Mouse (Mus musculus) T-cell, adult 66 days (primary cell): Measurements from ENCODE around the gene 4930564D02Rik. TPM values are rescaled to one million over a fixed set of nuclear protein-coding genes. Genes with fewer than 3 reads are reported as not detected.

Experiments
- total RNA-seq, 2 experiments: library from RNA; stranded (reverse); gene quantifications; 3 replicates in 1 of 2; 4 replicates in 1 of 2; pipeline ENCODE4 v1.2.4; 2023

Gene 4930564D02Rik
- not detected for total RNA-seq

DNA sequence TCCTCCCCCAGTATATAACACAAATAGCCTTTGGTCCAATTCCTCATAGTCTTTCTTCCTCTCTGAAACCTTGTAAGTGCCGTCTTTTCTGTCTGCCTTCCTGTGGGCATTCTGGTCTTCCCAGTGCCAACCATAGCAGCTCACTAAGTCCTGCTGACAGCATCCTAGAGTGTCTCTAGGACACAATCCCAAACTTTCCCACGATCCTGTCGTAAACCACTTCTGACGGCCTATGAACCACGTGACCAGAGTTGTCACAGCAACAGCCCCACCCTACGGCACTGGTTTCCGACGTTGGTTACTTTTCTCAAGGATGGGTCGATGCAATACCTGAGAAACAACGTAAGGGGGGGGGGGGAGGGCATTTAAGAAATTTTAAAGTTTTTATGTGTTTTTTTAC is at the start of gene 4930564D02Rik:
TSS of gene 4930564D02Rik (plus strand) at position 301 of the 400 bp plus-strand sequence.

GRCm38 (mm10) chr3:105052937-105053697 is 13.5 kb upstream of the 4930564D02Rik start, which contains the start of gene Cttnbp2nl:
TSS of gene Cttnbp2nl (minus strand) at chr3:105053146.

Other genes with a start within 250 kb of the 4930564D02Rik start
- 10 to 100 TPM; 49.2 to 59.1 TPM for gene Mov10, start 248.3 kb upstream of the 4930564D02Rik start, total RNA-seq
- 10 to 100 TPM; 36.3 to 39.0 TPM for gene St7l, start 202.8 kb upstream of the 4930564D02Rik start, total RNA-seq
- gene Capza1, start 202.3 kb upstream of the 4930564D02Rik start, total RNA-seq, result 100 to 1,000 TPM; 158 to 173 TPM
- under 1 TPM in 1 of 2 experiments, not detected in 1; 0.44 TPM for gene Wnt2b, start 104.9 kb upstream of the 4930564D02Rik start, total RNA-seq
- gene Cttnbp2nl, start 13.7 kb upstream of the 4930564D02Rik start, total RNA-seq, result under 1 TPM; 0.18 to 0.61 TPM